Mouse (Mus musculus): Measurements from ENCODE around the gene Olfr520. TPM values are rescaled to one million over a fixed set of nuclear protein-coding genes. Genes with fewer than 3 reads are reported as not detected.

Gene Olfr520
- polyA plus RNA-seq, 1 experiment = not detected

GRCm38 (mm10) chr7:99785553-99785952 lies 55.5 kb downstream of the Olfr520 start:
- H3K4me1 ChIP-seq (ENCODE audit: control insufficient read depth, insufficient read depth, low read length) = no peaks in the 10 kb centered on the region
- H3K27me3 ChIP-seq (ENCODE audit: control insufficient read depth, insufficient read depth, low read length) = no peaks in the 10 kb centered on the region
- WGBS = 93% methylated on average over 3 of the region's 3 CpGs
- TF ChIP-seq POLR2A (IDR thresholded peaks at IDR 0.05; ENCODE audit: borderline replicate concordance, insufficient read depth, low read length) (no peak), CTCF (IDR thresholded peaks at IDR 0.05; ENCODE audit: borderline replicate concordance, insufficient read depth, low read depth, low read length) (no peak)
- H3K27ac ChIP-seq (ENCODE audit: insufficient read depth, low read length) = no peak overlapping the region
- H3K4me3 ChIP-seq (replicated peaks; ENCODE audit: insufficient read depth, low read depth, low read length) = no peak overlapping the region
- DNase-seq = no peak

Other genes with a start within 250 kb of the Olfr520 start
- gene Rps3, start 246.5 kb upstream of the Olfr520 start, polyA plus RNA-seq (2012; rRNA removed) = 391 and 434 TPM in 2 replicates
- gene Arrb1, start 194.8 kb upstream of the Olfr520 start, polyA plus RNA-seq (2012; rRNA removed) = 111 and 115 TPM in 2 replicates
- 4.0 and 4.8 TPM in 2 replicates for gene Tpbgl, start 103.2 kb upstream of the Olfr520 start, polyA plus RNA-seq (2012; rRNA removed)
- gene Slco2b1, start 18.9 kb upstream of the Olfr520 start, polyA plus RNA-seq (2012; rRNA removed) = 8.1 and 9.4 TPM in 2 replicates
- gene Olfr521, start 33.2 kb downstream of the Olfr520 start, polyA plus RNA-seq (2012; rRNA removed) = not detected in 2 replicates
- gene Neu3, start 98.1 kb downstream of the Olfr520 start, polyA plus RNA-seq (2012; rRNA removed) = 2.9 and 3.1 TPM in 2 replicates
- 0.34 and 0.59 TPM in 2 replicates for gene Xrra1, start 128.8 kb downstream of the Olfr520 start, polyA plus RNA-seq (2012; rRNA removed)
- gene Spcs2, start 133.2 kb downstream of the Olfr520 start, polyA plus RNA-seq (2012; rRNA removed) = 76.8 and 78.5 TPM in 2 replicates

All from cerebellum, adult 2 months (tissue).